Mouse (Mus musculus) layer of hippocampus, postnatal 14 days (tissue): Measurements from ENCODE around the gene Ica1. TPM values are rescaled to one million over a fixed set of nuclear protein-coding genes. Genes with fewer than 3 reads are reported as not detected.

Source experiments
- total RNA-seq, 2 experiments: library from RNA; stranded (reverse); gene quantifications; 2 replicates each; pipeline ENCODE4 v1.2.3; 2021

The Ica1 gene
- total RNA-seq, 2 experiments from 2014 or later, result 52.1 to 57.8 TPM

Other genes starting within 250 kb of the Ica1 start
- 10 to 100 TPM; 40.8 to 44.3 TPM for gene Nxph1, start 169.9 kb upstream of the Ica1 start, total RNA-seq